Mouse (Mus musculus) testis, postnatal 14 days (tissue): ENCODE results near the gene Zfp770.
A peak's percentile ranks its signal among the peaks of the same experiment; 100 is the strongest.
"Not testable (repeated sequence)": the region's sequence is repeated elsewhere in the genome, so short reads cannot be mapped to it uniquely, and the experiment has no call there.

ENCODE experiments used
- DNase-seq: peaks from one replicate; pipeline ENCODE4 v3.0.0; 2021; ENCODE audit warnings: low spot score

Gene Zfp770

GRCm38 (mm10) chr2:114200932-114201559 lies at the start of gene Zfp770:
TSS of gene Zfp770 (minus strand) at chr2:114201469.
- peak; percentile 79 for DNase-seq

DNA sequence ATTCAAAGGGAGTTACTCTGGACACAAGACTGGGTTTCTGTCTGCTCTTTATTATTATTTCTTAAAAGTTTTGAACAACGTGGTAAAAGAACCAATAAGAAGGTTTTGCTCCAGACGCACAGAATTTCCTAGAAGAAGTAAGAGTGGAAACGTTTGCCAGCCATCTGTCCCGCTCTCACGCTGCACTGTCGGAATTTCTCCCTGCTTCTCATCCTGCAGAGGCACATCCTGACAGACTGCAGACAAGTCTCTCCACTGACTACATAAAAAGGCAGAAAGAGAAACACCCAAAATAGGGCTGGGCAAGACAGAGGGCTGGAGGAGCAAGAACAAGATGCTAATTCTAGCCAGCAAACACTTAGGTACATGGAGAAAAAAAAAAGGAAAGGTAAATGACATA lies 48.2 kb upstream of the Zfp770 start:
- DNase-seq, result no peak

DNA sequence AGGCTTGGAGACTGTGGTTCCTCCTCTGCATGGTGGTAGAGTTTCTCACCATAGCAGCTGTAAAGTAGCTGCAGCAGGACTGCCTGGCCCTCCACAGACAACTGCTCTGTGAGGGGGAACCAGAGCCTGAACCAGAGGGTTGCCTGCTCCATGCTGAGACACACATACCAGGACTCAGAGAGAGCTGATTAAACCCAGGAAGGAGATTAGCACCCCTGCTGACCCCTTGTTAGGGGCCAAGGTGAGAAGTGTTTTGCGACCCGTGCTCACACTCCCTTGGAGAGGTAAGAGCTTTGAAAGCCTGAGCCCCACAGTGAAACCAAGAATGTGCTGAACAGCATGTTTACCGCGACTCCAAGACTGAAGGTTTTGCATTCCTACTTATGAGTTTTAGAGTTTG lies 36.4 kb upstream of the Zfp770 start:
- no peak for DNase-seq

- DNase-seq, result no peak
Observed at GRCm38 (mm10) chr2:114236566-114236965, 35.3 kb upstream of the Zfp770 start.

- DNase-seq, result no peak
Observed at GRCm38 (mm10) chr2:114235584-114235983, 34.3 kb upstream of the Zfp770 start.

- DNase-seq, result no peak
Observed at GRCm38 (mm10) chr2:114231248-114231647, 30.0 kb upstream of the Zfp770 start.

DNA sequence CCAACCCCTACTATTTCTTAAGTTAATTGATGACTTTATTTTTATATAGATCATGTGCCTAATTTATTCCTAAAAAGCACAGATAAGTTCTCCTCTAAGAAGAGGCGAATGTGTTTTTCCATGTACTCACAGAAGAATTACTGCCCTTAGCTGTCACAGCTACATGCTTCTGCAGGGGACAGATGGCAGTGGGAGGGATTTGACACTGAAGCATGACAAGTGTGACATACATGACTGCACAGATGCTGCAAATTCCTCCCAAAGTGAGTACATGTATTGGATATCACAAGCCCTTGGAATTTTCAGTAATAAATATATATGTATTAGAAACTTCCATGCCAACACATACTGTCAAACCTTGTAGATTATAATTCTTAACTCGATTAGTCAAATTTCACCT lies 27.4 kb upstream of the Zfp770 start:
- no peak for DNase-seq

DNA sequence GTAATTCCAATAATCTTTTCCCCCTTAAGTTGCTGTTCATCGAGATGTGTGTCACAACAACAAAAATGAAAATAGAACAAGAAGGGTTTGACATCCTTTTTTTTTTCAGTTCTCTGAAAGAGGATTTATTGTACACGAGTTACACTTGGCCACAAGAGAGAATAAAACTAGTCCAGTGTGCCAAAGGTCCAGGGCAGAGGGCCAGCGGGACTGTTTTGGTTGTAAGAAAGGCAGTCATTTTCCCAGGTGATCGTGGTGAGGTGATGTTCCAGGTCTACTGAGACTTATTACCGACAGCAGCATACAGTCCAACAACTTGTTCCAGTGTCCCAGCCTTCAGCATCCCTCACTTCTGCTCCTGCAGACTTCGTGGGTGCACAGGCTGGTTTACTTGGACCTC lies 3.8 kb upstream of the Zfp770 start:
- no peak for DNase-seq

DNA sequence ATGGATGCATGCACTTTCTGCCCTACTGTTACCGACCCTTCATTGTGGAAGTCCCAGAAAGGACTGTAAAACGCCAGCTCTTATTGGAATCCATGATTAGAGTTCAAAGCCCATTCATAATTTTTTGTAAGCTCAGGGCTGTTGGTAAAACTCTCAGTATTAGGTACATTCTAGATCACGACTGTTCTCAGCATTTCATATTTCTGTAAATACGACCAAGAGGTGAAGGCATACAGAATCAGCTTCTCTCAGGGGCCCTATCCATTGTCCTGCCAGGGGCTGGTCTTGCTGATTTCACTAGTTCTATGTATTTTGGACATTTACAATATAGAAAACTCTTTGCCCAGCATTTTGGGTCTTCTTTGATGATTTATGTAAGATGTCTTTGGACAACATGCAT lies 305 bp upstream of the Zfp770 start:
- no peak for DNase-seq

GRCm38 (mm10) chr2:114196421-114196820 lies 4.8 kb downstream of the Zfp770 start:
- DNase-seq, result no peak

DNA sequence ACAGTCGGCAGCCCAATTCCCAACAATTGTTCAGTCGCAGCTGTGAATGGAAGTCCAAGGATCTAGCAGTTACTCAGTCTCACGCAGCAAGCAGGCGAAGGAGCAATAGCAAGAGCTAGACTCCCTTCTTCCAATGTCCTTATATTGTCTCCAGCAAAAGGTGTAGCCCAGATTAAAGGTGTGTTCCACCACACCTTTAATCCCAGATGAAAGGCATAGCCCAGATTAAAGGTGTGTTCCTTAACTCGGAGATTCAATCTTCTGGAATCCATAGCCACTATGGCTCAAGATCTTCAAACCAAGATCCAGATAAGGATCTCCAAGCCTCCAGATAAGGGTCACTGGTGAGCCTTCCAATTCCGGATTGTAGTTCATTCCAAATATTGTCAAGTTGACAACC lies 14.3 kb downstream of the Zfp770 start, which contains the start of gene Aqr:
Gene Aqr, minus strand, starts transcription at position 101 of the 400 bp plus-strand sequence.
- not testable (repeated sequence) for DNase-seq

DNA sequence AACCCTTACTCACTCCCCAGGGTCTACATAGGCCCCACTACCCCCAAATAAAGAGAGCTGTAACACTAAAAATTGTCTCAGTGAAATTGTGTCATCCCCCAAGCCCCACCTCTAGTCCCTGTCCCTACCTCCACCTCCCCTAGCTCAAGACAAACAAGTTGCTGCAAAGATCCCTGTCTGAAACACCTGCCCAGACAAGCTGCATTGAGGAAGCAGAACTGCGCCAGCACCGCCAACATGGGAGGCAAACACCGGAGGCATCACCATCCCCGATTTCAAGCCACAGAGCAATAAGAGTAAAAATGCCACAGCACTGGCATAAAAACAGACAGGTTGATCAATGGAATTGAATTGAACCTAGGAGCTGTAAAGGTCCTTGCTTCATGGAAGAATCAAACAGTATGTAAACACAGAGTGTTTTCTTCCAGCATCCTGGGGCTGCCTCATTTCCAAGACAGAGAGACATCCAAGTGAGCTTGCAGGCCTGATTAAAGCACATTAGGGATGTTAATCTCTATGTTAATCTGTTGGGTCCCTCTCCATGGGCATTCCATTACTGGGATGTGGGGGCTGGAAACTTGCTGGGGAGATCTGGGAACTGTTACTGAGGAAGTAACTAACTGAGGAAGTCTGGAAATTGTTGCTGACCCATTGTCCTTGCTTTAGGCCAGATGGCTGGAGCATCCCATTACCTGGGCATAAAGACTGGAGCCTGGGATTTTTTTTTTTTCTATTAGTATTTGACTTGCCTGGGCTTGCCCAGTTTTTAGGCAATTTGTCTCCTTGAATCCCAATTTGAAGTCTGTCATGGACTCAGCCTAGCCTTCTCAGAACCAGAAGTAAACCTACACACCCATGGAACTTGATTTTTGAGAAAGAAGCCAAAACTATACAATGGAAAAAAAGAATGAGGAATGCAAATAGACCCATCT lies 23.2 kb downstream of the Zfp770 start:
- DNase-seq, result no peak

GRCm38 (mm10) chr2:114174651-114175484 lies 26.4 kb downstream of the Zfp770 start:
- peak; percentile 87 for DNase-seq

DNA sequence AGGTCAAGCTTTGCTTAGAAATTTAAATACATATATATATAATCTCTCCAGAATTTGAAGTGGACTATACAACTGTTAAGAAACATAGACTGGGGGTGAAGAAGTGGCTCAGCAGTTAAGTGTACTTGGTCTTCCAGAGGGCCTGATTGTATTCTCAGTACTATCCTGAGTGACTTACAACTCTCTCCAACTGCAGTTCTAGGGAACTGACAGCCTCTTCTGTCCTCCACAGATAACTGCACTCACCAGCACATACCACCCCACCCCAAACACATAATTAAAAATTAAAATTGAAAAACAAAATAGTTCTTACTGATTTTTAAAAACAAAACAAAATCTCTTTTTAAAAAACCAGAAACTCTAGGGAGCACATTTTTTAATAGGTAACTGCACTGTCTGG lies 28.0 kb downstream of the Zfp770 start:
- DNase-seq, result no peak

GRCm38 (mm10) chr2:114167837-114168236 lies 33.4 kb downstream of the Zfp770 start:
- no peak for DNase-seq

DNA sequence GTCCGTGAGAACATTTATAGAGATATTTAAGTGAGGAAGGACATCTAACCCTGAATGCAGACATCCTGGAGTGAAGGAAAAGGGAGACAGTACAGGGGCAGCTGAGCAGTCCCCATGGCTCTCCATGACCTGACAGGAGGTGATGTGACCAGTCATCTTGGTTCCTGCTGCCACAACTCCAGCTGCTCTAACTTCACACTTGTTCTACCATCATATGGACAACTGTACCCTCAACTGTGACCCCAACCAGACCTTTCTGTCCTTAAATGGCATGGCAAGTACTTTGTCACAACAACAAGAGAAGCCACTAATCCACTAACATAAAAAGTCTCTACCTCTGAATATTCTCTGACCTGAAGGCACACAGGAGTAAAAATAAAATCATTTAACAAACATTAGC lies 39.3 kb downstream of the Zfp770 start:
- DNase-seq, result no peak

DNA sequence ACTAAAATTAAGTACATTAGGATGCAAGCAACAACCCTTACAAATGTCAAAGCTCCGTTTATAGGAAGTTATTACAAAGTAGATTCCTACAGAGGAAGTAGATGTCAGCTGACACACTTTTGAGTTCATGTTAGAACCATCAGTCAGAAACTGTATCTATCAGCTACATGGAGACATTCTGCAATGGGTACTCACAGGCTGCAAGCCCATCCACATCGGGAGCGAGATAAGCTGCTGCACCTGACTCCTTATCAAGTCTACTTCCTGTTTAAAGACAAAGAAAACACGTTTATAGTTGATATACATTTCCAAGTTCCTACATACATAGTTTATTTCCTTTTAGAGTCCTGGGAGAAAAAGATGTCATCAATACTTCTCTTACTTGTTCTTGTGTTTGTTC lies 43.9 kb downstream of the Zfp770 start:
- DNase-seq, result no peak

GRCm38 (mm10) chr2:114156639-114157038 lies 44.6 kb downstream of the Zfp770 start:
- DNase-seq, result no peak

DNA sequence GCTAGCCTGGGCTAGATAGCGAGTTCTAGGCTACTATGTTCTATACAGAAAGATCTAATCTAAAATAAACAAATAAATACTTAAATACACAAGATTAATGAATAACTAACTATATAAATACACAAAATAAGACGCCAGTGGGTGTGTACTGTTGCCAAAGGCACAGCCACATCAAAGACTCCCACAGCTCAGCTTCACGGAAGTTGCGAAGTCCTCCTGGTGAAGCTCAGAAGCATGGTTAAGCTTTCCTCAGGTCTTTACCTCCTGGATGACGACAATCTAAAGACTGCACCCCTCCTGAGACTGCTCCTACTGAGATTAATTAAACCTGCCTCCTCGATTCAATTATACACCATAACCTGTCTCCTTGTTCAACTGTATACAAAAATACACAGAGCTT lies 48.0 kb downstream of the Zfp770 start:
- DNase-seq, result no peak

- no peak for DNase-seq
Observed at GRCm38 (mm10) chr2:114146864-114147458, 54.3 kb downstream of the Zfp770 start.

DNA sequence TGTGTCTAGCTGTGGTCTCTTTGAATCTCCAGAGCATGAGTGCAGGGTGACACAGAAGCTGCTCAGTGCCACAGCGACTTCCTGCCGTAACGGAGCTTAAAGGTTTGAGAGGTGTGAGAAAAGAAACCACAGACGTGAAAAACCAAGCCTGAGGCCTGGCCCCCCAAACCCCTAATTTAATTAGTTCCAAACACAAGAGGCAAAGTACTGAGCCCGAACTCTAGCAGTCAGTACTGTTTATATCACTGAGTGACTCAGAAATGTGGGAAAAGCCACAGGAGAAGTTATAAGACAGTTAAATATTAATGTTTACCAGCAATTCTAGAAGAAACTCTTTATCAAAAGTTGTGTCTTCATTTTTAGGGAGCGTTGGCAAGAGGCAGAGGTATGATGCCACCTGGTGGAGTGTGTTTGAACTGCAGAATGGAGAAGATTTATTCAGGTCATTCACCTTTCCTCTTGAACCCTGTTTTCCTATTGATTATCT lies 55.9 kb downstream of the Zfp770 start:
- DNase-seq, result no peak

DNA sequence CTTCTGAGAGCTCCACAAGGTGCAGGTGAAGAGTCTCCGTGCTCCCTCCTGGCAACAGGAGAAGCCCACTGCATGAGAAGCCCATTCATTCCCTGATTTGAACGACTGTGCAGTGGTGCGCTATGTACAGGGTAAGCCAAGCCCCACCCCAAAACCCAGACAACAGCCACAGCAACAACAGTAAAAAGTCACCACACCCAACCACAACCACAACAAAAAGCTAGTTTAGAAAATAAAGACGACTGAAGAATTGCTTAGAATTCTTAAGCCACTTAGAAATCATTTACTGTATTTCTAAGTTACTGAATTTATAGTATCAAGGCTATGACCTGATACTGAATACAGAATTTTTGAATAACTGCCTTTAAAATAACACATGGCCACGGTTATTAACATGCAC lies 56.4 kb downstream of the Zfp770 start:
- DNase-seq, result no peak
